Mouse (Mus musculus) kidney, adult 2 months (tissue): ENCODE measurements around the gene Mcts2. TPM values are rescaled to one million over a fixed set of nuclear protein-coding genes. Genes with fewer than 3 reads are reported as not detected.

Experiments used
- DNase-seq: peaks from one replicate; pipeline ENCODE4 v3.0.0; 2021
- H3K27ac ChIP-seq: fragments of 200-500 bp; 2 replicates; pipeline ENCODE4 v1.5.1; 2012; ENCODE audit warnings: low read depth, low read length, control low read depth, inconsistent platforms; ENCODE audit not compliant: insufficient read depth
- H3K27me3 ChIP-seq: fragments of 200-500 bp; replicated peaks from 2 replicates; pipeline ENCODE4 v1.6.1; 2012; ENCODE audit warnings: mild to moderate bottlenecking, moderate library complexity, low read length, inconsistent platforms; ENCODE audit not compliant: control insufficient read depth, insufficient read depth
- H3K36me3 ChIP-seq: fragments of 200-500 bp; 2 replicates; pipeline ENCODE4 v1.6.1; 2012; ENCODE audit warnings: mild to moderate bottlenecking, moderate library complexity, low read length, inconsistent platforms; ENCODE audit not compliant: control insufficient read depth, insufficient read depth
- H3K4me1 ChIP-seq: fragments of 200-500 bp; 2 replicates; pipeline ENCODE4 v1.6.1; 2011; ENCODE audit warnings: low read length; ENCODE audit not compliant: control insufficient read depth, insufficient read depth
- H3K4me3 ChIP-seq: fragments of 200-500 bp; 2 replicates; pipeline ENCODE4 v1.5.1; 2011; ENCODE audit warnings: mild to moderate bottlenecking, low read depth, low read length, control low read depth; ENCODE audit not compliant: insufficient read depth
- CTCF ChIP-seq: fragments of 200-500 bp; conservative IDR thresholded peaks from 2 replicates; pipeline ENCODE4 v1.5.1; 2011; ENCODE audit warnings: low read depth, mild to moderate bottlenecking, control low read depth, low read length, moderate library complexity, mixed read lengths; ENCODE audit not compliant: insufficient read depth, insufficient read length
- POLR2A ChIP-seq: fragments of 200-500 bp; IDR thresholded peaks from one replicate; pipeline ENCODE4 v1.6.1; 2011; ENCODE audit warnings: low read depth, low read length, control low read depth
- WGBS: fragments of 180-500 bp; shearing (Covaris S2); methylation state at CpG from one replicate; pipeline ENCODE4 v1.1.7; 2018; 5-methylcytosine and 5-hydroxymethylcytosine counted together
- polyA plus RNA-seq: library from polyadenylated mRNA; depleted of rRNA; stranded (reverse); fragments of >200 nt; gene quantifications from 2 replicates; pipeline ENCODE4 v1.2.3, GENCODE M21; 2012; rRNA removed

The Mcts2 gene
- 8.4 and 10.1 TPM in 2 replicates for polyA plus RNA-seq

- peaks cover 2% of the 10 kb centered on the region; the same call in 1 of the 2 replicates for H3K36me3 ChIP-seq
- DNase-seq, result peak; percentile 97
- WGBS, result 48% methylated on average over 45 of the region's 45 CpGs
Measured at GRCm38 (mm10) chr2:152686806-152687267, at the start of gene Mcts2. TSS of gene Mcts2 (plus strand) at chr2:152687035.

DNA sequence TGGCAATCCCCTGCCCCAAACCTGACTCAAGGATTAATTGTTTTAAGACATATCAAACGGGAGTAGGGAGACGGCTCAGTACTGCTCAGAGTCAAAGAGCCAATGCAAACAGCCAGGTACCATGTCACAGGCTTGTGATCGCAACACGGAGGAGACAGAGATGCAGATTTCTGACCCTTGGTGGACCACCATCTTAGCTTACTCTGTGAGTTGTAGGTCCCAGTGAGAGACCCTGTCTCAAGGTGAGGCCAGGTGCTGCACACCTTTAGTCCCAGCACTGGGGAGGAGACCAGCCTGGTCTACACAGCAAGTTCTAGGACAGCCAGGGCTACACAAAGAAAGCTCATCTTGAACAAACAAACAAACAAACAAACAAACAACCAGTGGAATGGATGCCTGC, 49.5 kb upstream of the Mcts2 start:
- H3K36me3 ChIP-seq, result no peaks in the 10 kb centered on the region
- peak overlapping the region; percentile 88 for H3K27ac ChIP-seq
- WGBS, result 72% methylated on average over 4 of the region's 4 CpGs
- peaks cover 4% of the 10 kb centered on the region; the same call in 1 of the 2 replicates for H3K4me1 ChIP-seq
- no peak for TF ChIP-seq CTCF
- no peak for TF ChIP-seq POLR2A
- no peak overlapping the region for H3K4me3 ChIP-seq
- DNase-seq, result no peak
- no peaks in the 10 kb centered on the region for H3K27me3 ChIP-seq

More at GRCm38 (mm10) chr2:152686806-152687267, at the start of gene Mcts2:
- Histone ChIP-seq H3K4me1 (no peaks in the 10 kb centered on the region), H3K4me3 (peak within 1 kb of the TSS; percentile 53), H3K27ac (peak within 1 kb of the TSS; percentile 18; the same call in 1 of the 2 replicates), H3K27me3 (no peaks in the 10 kb centered on the region)
- TF ChIP-seq POLR2A, result no peak
- no peak for TF ChIP-seq CTCF

DNA sequence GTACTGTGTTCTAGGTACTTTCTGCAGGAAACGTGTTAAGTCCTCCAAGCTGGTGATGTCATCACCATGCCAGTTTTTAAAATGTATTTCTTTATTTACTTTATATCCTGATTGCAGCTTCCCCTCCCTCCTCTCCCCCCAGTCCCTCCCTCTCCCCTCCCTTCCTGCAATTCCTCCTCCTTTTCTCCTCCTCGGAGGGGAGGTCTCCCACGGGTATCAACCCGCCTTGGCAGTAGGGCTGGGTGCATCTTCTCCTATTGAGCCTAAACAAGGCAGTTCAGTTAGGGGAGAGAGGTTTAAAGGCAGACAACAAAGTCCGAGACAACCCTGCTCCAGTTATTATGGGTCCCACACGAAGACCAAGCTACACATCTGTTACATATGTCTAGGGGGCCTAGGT, 48.0 kb upstream of the Mcts2 start:
- Histone ChIP-seq H3K4me1 (peaks cover 4% of the 10 kb centered on the region; the same call in 1 of the 2 replicates), H3K27ac (peak overlapping the region; percentile 53), H3K27me3 (no peaks in the 10 kb centered on the region), H3K4me3 (no peak overlapping the region), H3K36me3 (no peaks in the 10 kb centered on the region)
- WGBS, result 53% methylated on average over 6 of the region's 6 CpGs
- TF ChIP-seq CTCF, result no peak
- TF ChIP-seq POLR2A, result no peak
- no peak for DNase-seq

- WGBS, result 29% methylated on average over 11 of the region's 11 CpGs
- Histone ChIP-seq H3K27me3 (no peaks in the 10 kb centered on the region), H3K27ac (peak overlapping the region; percentile 49), H3K4me3 (no peak overlapping the region), H3K36me3 (no peaks in the 10 kb centered on the region), H3K4me1 (peaks cover 4% of the 10 kb centered on the region; the same call in 1 of the 2 replicates)
- peak; percentile 77 for DNase-seq
- no peak for TF ChIP-seq CTCF
- TF ChIP-seq POLR2A, result no peak
Measured at GRCm38 (mm10) chr2:152639406-152640113, 47.3 kb upstream of the Mcts2 start.

- H3K36me3 ChIP-seq, result no peaks in the 10 kb centered on the region
- DNase-seq, result peak; percentile 72
- no peak overlapping the region for H3K4me3 ChIP-seq
- no peak overlapping the region for H3K27ac ChIP-seq
- H3K27me3 ChIP-seq, result no peaks in the 10 kb centered on the region
- WGBS, result 45% methylated on average over 10 of the region's 10 CpGs
- no peaks in the 10 kb centered on the region for H3K4me1 ChIP-seq
- TF ChIP-seq CTCF, result no peak
- no peak for TF ChIP-seq POLR2A
Measured at GRCm38 (mm10) chr2:152652901-152653620, 33.8 kb upstream of the Mcts2 start.

DNA sequence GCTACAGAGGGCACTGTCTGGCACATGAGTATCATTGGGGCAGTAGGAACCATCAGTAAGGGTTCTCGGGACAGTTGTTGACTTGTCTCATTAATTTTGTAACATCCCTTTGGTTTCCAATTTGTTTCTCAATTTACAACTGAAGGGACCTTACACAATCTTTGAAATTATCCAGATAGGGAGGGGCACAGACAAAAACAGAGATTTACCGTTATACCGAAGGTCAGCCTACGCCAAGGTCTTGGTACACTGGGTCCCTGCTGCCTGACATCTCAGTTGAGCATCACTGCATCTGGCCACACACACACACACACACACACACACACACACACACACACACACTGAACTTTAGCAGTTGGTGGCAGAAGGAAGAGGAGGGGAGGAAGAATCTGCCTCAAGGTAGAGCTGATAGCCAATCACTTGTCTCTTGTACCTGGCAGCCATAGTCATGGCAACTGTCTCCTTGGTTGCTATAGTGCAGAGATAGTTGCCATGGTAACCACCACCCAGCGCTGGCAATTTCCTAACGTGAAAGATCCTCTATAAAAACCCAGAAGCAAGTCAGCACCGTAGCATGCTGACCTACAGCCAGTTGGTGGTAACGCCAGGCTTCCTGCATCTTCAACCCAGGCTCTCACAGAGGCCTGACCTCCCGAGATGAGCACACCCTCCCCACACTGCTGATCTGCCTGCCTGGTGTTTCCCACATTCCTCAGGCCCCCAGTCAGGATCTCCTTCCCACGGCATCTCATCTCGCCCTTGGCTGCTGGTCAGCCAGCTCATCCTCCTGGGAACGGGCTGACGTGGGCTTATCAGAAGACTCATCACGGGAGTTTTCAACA, 32.7 kb upstream of the Mcts2 start:
- WGBS, result 46% methylated on average over 14 of the region's 14 CpGs
- H3K4me1 ChIP-seq, result no peaks in the 10 kb centered on the region

More for the DNA sequence above, 32.7 kb upstream of the Mcts2 start:
- no peak overlapping the region for H3K27ac ChIP-seq
- DNase-seq, result peak; percentile 48
- TF ChIP-seq CTCF, result no peak
- no peaks in the 10 kb centered on the region for H3K27me3 ChIP-seq
- H3K36me3 ChIP-seq, result no peaks in the 10 kb centered on the region
- no peak overlapping the region for H3K4me3 ChIP-seq
